Mouse (Mus musculus) layer of hippocampus, adult 9-10 months (tissue): ENCODE results near the gene Ip6k3.

ENCODE experiments used
- DNase-seq: peaks from one replicate; pipeline ENCODE4 v3.0.0; 2022; ENCODE audit warnings: low spot score

The Ip6k3 gene

GRCm38 (mm10) chr17:27123103-27123502, 44.5 kb downstream of the Ip6k3 start:
- DNase-seq: no peak

- no peak for DNase-seq
Measured at GRCm38 (mm10) chr17:27122701-27123100, 44.9 kb downstream of the Ip6k3 start.

GRCm38 (mm10) chr17:27121781-27122180, 45.8 kb downstream of the Ip6k3 start:
- DNase-seq: no peak

- no peak for DNase-seq
Measured at GRCm38 (mm10) chr17:27121266-27121665, 46.3 kb downstream of the Ip6k3 start.

- no peak for DNase-seq
Measured at GRCm38 (mm10) chr17:27120561-27121024, 47.0 kb downstream of the Ip6k3 start.

GRCm38 (mm10) chr17:27119954-27120353, 47.6 kb downstream of the Ip6k3 start:
- DNase-seq: no peak

- DNase-seq: no peak
Measured at GRCm38 (mm10) chr17:27119540-27119895, 48.1 kb downstream of the Ip6k3 start.

GRCm38 (mm10) chr17:27118676-27119539, 48.7 kb downstream of the Ip6k3 start:
- no peak for DNase-seq

GRCm38 (mm10) chr17:27110072-27110471, 57.5 kb downstream of the Ip6k3 start:
- no peak for DNase-seq

- no peak for DNase-seq
Measured at GRCm38 (mm10) chr17:27107936-27108335, 59.7 kb downstream of the Ip6k3 start.

GRCm38 (mm10) chr17:27106745-27107144, 60.9 kb downstream of the Ip6k3 start:
- no peak for DNase-seq

GRCm38 (mm10) chr17:27105698-27106470, 61.7 kb downstream of the Ip6k3 start:
- no peak for DNase-seq

GRCm38 (mm10) chr17:27101675-27102074, 65.9 kb downstream of the Ip6k3 start:
- DNase-seq: no peak

- no peak for DNase-seq
Measured at GRCm38 (mm10) chr17:27095690-27096089, 71.9 kb downstream of the Ip6k3 start.
